Mouse (Mus musculus): ENCODE results near the gene Fgf15. TPM values are rescaled to one million over a fixed set of nuclear protein-coding genes. Genes with fewer than 3 reads are reported as not detected.
A peak's percentile ranks its signal among the peaks of the same experiment; 100 is the strongest.
"Not testable (repeated sequence)": the region's sequence is repeated elsewhere in the genome, so short reads cannot be mapped to it uniquely, and the experiment has no call there.

Fgf15 gene
- polyA plus RNA-seq, 1 experiment from 2014 or later: 1.5 TPM

GRCm38 (mm10) chr7:144895305-144896111 is 823 bp upstream of the Fgf15 start:
- 1% methylated on average over 37 of the region's 37 CpGs for WGBS
- peaks cover 24% of the 10 kb centered on the region for H3K4me1 ChIP-seq
- DNase-seq (ENCODE audit: low spot score): peak; percentile 91
- H3K27me3 ChIP-seq (ENCODE audit: insufficient read depth, poor library complexity, severe bottlenecking): peaks cover 88% of the 10 kb centered on the region
- no peaks in the 10 kb centered on the region for H3K36me3 ChIP-seq
- peak overlapping the region; percentile 64 for H3K4me3 ChIP-seq
- no peaks in the 10 kb centered on the region for H3K9me3 ChIP-seq
- peak overlapping the region; percentile 65 for H3K27ac ChIP-seq

GRCm38 (mm10) chr7:144898506-144898905 is 2.2 kb downstream of the Fgf15 start:
- no peaks in the 10 kb centered on the region for H3K36me3 ChIP-seq
- peaks cover 24% of the 10 kb centered on the region for H3K4me1 ChIP-seq
- H3K27me3 ChIP-seq (ENCODE audit: insufficient read depth, poor library complexity, severe bottlenecking): peaks cover 71% of the 10 kb centered on the region
- no peak for DNase-seq (ENCODE audit: low spot score)
- H3K9me3 ChIP-seq: no peaks in the 10 kb centered on the region
- H3K27ac ChIP-seq: no peak overlapping the region
- 36% methylated on average over 6 of the region's 6 CpGs for WGBS
- no peak overlapping the region for H3K4me3 ChIP-seq

GRCm38 (mm10) chr7:144905514-144905913 is 9.2 kb downstream of the Fgf15 start:
- 89% methylated on average over 3 of the region's 3 CpGs for WGBS
- not testable (repeated sequence) for H3K4me3 ChIP-seq; H3K36me3 ChIP-seq; H3K9me3 ChIP-seq; H3K4me1 ChIP-seq; H3K27ac ChIP-seq; DNase-seq (ENCODE audit: low spot score)
- peaks cover 11% of the 10 kb centered on the region; the same call in 1 of the 2 replicates for H3K27me3 ChIP-seq (ENCODE audit: insufficient read depth, poor library complexity, severe bottlenecking)

- H3K27ac ChIP-seq: peak overlapping the region; percentile 37; the same call in 1 of the 2 replicates
- peak overlapping the region; percentile 41 for H3K4me3 ChIP-seq
- WGBS: 11% methylated on average over 28 of the region's 28 CpGs
- H3K36me3 ChIP-seq: no peaks in the 10 kb centered on the region
- DNase-seq (ENCODE audit: low spot score): peak; percentile 87
- peaks cover 4% of the 10 kb centered on the region; the same call in 1 of the 2 replicates for H3K27me3 ChIP-seq (ENCODE audit: insufficient read depth, poor library complexity, severe bottlenecking)
- H3K9me3 ChIP-seq: no peaks in the 10 kb centered on the region
- H3K4me1 ChIP-seq: peaks cover 7% of the 10 kb centered on the region; the same call in 1 of the 2 replicates
These were observed 10.5 kb downstream of the Fgf15 start for GRCm38 (mm10) chr7:144906708-144907397.

- H3K4me1 ChIP-seq: peaks cover 7% of the 10 kb centered on the region; the same call in 1 of the 2 replicates
- no peak overlapping the region for H3K27ac ChIP-seq
- DNase-seq (ENCODE audit: low spot score): no peak
- no peaks in the 10 kb centered on the region for H3K9me3 ChIP-seq
- H3K27me3 ChIP-seq (ENCODE audit: insufficient read depth, poor library complexity, severe bottlenecking): peaks cover 4% of the 10 kb centered on the region; the same call in 1 of the 2 replicates
- H3K4me3 ChIP-seq: no peak overlapping the region
- WGBS: 8% methylated on average over 8 of the region's 8 CpGs
- no peaks in the 10 kb centered on the region for H3K36me3 ChIP-seq
These were observed 11.5 kb downstream of the Fgf15 start for GRCm38 (mm10) chr7:144907793-144908192.

- H3K36me3 ChIP-seq: no peaks in the 10 kb centered on the region
- H3K4me1 ChIP-seq: peaks cover 7% of the 10 kb centered on the region; the same call in 1 of the 2 replicates
- DNase-seq (ENCODE audit: low spot score): no peak
- no peaks in the 10 kb centered on the region for H3K9me3 ChIP-seq
- H3K27me3 ChIP-seq (ENCODE audit: insufficient read depth, poor library complexity, severe bottlenecking): peaks cover 4% of the 10 kb centered on the region; the same call in 1 of the 2 replicates
- H3K4me3 ChIP-seq: no peak overlapping the region
- H3K27ac ChIP-seq: no peak overlapping the region
- 30% methylated on average over 7 of the region's 7 CpGs for WGBS
These were observed 12.4 kb downstream of the Fgf15 start for GRCm38 (mm10) chr7:144908705-144909104.

- H3K36me3 ChIP-seq: no peaks in the 10 kb centered on the region
- H3K9me3 ChIP-seq: no peaks in the 10 kb centered on the region
- WGBS: 77% methylated on average over 1 of the region's 1 CpGs
- H3K4me3 ChIP-seq: no peak overlapping the region
- no peaks in the 10 kb centered on the region for H3K27me3 ChIP-seq (ENCODE audit: insufficient read depth, poor library complexity, severe bottlenecking)
- H3K4me1 ChIP-seq: peaks cover 15% of the 10 kb centered on the region
- no peak overlapping the region for H3K27ac ChIP-seq
- DNase-seq (ENCODE audit: low spot score): no peak
These were observed 14.8 kb downstream of the Fgf15 start for GRCm38 (mm10) chr7:144911121-144911520.

GRCm38 (mm10) chr7:144912897-144913296 is 16.6 kb downstream of the Fgf15 start:
- peaks cover 12% of the 10 kb centered on the region for H3K4me1 ChIP-seq
- no peak for DNase-seq (ENCODE audit: low spot score)
- H3K4me3 ChIP-seq: no peak overlapping the region
- H3K27me3 ChIP-seq (ENCODE audit: insufficient read depth, poor library complexity, severe bottlenecking): no peaks in the 10 kb centered on the region
- H3K27ac ChIP-seq: no peak overlapping the region
- H3K36me3 ChIP-seq: peaks cover 7% of the 10 kb centered on the region
- 88% methylated on average over 4 of the region's 4 CpGs for WGBS
- no peaks in the 10 kb centered on the region for H3K9me3 ChIP-seq

GRCm38 (mm10) chr7:144914296-144914947 is 18.1 kb downstream of the Fgf15 start:
- H3K36me3 ChIP-seq: peaks cover 21% of the 10 kb centered on the region
- WGBS: 5% methylated on average over 17 of the region's 17 CpGs
- peak overlapping the region; percentile 88 for H3K27ac ChIP-seq
- peak overlapping the region; percentile 92 for H3K4me3 ChIP-seq
- no peaks in the 10 kb centered on the region for H3K27me3 ChIP-seq (ENCODE audit: insufficient read depth, poor library complexity, severe bottlenecking)
- H3K9me3 ChIP-seq: no peaks in the 10 kb centered on the region
- no peak for DNase-seq (ENCODE audit: low spot score)
- peaks cover 12% of the 10 kb centered on the region for H3K4me1 ChIP-seq

- Histone ChIP-seq H3K27ac (peak within 1 kb of the TSS; percentile 88), H3K9me3 (no peaks in the 10 kb centered on the region), H3K4me1 (peaks cover 12% of the 10 kb centered on the region), H3K27me3 (ENCODE audit: insufficient read depth, poor library complexity, severe bottlenecking) (no peaks in the 10 kb centered on the region), H3K4me3 (peak within 1 kb of the TSS; percentile 92), H3K36me3 (peaks cover 28% of the 10 kb centered on the region)
- under 1% methylated on average over 55 of the region's 55 CpGs for WGBS
- peak; percentile 96 for DNase-seq (ENCODE audit: low spot score)
These were observed 18.8 kb downstream of the Fgf15 start, which contains the start of gene LTO1 for GRCm38 (mm10) chr7:144914948-144915750. Gene LTO1, plus strand, starts transcription at chr7:144915100.

- 73% methylated on average over 1 of the region's 1 CpGs for WGBS
- Histone ChIP-seq H3K4me3 (no peak overlapping the region), H3K4me1 (peaks cover 12% of the 10 kb centered on the region), H3K36me3 (peaks cover 48% of the 10 kb centered on the region), H3K27ac (no peak overlapping the region), H3K27me3 (ENCODE audit: insufficient read depth, poor library complexity, severe bottlenecking) (no peaks in the 10 kb centered on the region), H3K9me3 (no peaks in the 10 kb centered on the region)
- no peak for DNase-seq (ENCODE audit: low spot score)
These were observed 22.5 kb downstream of the Fgf15 start for GRCm38 (mm10) chr7:144918823-144919222.

- Histone ChIP-seq H3K4me1 (peaks cover 23% of the 10 kb centered on the region), H3K9me3 (no peaks in the 10 kb centered on the region), H3K4me3 (no peak overlapping the region), H3K36me3 (peaks cover 30% of the 10 kb centered on the region), H3K27me3 (ENCODE audit: insufficient read depth, poor library complexity, severe bottlenecking) (no peaks in the 10 kb centered on the region), H3K27ac (no peak overlapping the region)
- WGBS: 87% methylated on average over 2 of the region's 2 CpGs
- no peak for DNase-seq (ENCODE audit: low spot score)
These were observed 31.3 kb downstream of the Fgf15 start for GRCm38 (mm10) chr7:144927591-144927990.

All from heart, embryonic 10.5 days (tissue).